Mouse (Mus musculus) megakaryocyte, embryonic 14.5 days (primary cell): Measurements from ENCODE around the gene Olfr603. TPM values are rescaled to one million over a fixed set of nuclear protein-coding genes. Genes with fewer than 3 reads are reported as not detected.
"Not testable (repeated sequence)": the region's sequence is repeated elsewhere in the genome, so short reads cannot be mapped to it uniquely, and the experiment has no call there.

Source experiments
- H3K27me3 ChIP-seq: replicated peaks from 2 replicates; pipeline ENCODE3; 2012; ENCODE audit warnings: inconsistent platforms
- H3K36me3 ChIP-seq: replicated peaks from 2 replicates; pipeline ENCODE3; 2012; ENCODE audit warnings: low read length, inconsistent platforms, mixed read lengths
- H3K4me1 ChIP-seq: 2 replicates; pipeline ENCODE4 v1.6.1; 2012; ENCODE audit warnings: inconsistent platforms
- H3K4me3 ChIP-seq: replicated peaks from 2 replicates; pipeline ENCODE3; 2012; ENCODE audit warnings: moderate library complexity, mild to moderate bottlenecking, inconsistent platforms
- H3K9me3 ChIP-seq: 2 replicates; pipeline ENCODE4 v1.6.1; 2012; ENCODE audit warnings: inconsistent platforms
- FLI1 ChIP-seq: IDR thresholded peaks from 2 replicates; pipeline ENCODE4 v1.6.1; 2012; ENCODE audit warnings: low read length, inconsistent platforms, mixed read lengths
- GATA1 ChIP-seq: IDR thresholded peaks from 3 replicates; pipeline ENCODE4 v1.6.1; 2012; ENCODE audit warnings: mixed read lengths, low read length, inconsistent platforms, borderline replicate concordance
- polyA plus RNA-seq: library from polyadenylated mRNA; stranded (reverse); fragments of >175 nt; gene quantifications from 2 replicates; pipeline ENCODE4 v1.2.3, GENCODE M21; 2012; ENCODE audit warnings: low replicate concordance; ENCODE audit not compliant: insufficient read depth

Olfr603 gene
- polyA plus RNA-seq: not detected in 2 replicates

DNA sequence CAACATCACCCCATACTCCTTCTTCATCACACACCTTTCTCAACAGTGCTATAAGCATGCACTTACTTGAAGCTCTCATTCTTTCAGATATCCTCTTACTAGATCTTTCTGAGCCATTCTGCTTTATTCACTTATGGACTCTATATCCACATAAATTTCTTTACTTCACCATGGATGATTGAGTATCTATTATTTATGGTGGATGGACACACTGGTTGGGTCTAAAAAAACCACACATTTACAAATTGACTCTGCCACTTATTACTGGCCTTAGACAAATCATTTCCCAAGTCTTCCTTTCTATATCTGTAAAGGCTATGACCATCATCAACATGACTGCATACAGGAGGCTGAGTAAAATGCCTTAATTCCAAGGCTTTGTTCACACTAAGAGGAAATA, at the start of gene Olfr603:
Gene Olfr603, minus strand, starts transcription at position 101 of the 400 bp plus-strand sequence.
- Histone ChIP-seq H3K4me1 (no peaks in the 10 kb centered on the region), H3K4me3 (no peak within 1 kb of the TSS), H3K36me3 (no peaks in the 10 kb centered on the region), H3K27me3 (no peaks in the 10 kb centered on the region), H3K9me3 (no peaks in the 10 kb centered on the region)
- TF ChIP-seq GATA1: no peak
- no peak for TF ChIP-seq FLI1

DNA sequence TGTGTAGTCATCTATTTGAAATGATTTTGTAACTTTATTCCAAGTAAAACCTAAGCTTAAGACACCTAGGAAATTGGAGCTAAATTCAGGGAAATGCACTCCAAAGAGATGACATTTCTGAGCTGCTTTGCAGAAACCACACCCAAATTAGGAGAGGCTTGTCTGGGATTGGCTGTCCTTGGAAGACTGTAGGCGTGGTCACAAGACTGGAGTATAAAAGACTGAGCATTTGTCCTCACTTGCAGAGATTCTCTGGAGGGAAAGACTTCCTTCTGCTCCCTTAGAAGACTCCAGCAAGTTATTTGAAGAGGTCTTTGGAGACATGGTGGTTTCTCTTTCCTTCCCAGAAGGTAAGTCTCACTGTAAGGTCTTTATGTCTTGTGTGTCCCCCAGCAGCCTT, 28.8 kb upstream of the Olfr603 start, which contains the start of gene Usp17lc:
Gene Usp17lc, plus strand, starts transcription at position 301 of the 400 bp plus-strand sequence.
- not testable (repeated sequence) for H3K36me3 ChIP-seq, H3K9me3 ChIP-seq, H3K27me3 ChIP-seq, H3K4me1 ChIP-seq, H3K4me3 ChIP-seq

DNA sequence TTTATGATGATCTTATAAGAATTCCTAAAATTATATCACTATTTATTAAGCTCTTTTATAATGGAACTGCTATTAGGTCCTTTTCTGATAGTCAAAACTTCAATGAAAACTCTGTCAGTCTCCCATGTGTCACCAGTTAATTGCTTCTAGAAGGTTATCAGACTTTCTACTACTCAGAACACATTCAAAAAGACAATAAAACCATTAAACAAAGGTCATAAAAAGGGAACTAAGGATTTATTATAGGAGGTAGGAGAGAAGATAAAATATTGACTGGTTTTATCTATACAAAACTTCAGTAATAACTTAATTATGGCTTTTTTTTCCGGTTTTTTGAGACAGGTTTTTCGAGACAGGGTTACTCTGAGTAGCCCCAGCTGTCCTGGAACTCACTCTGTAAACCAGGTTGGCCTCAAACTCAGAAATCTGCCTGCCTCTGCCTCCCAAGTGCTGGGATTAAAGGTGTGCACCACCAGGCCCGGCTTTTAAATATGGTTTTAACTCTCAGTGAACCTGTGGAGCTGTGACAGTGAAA, 20.6 kb upstream of the Olfr603 start:
- H3K36me3 ChIP-seq, H3K27me3 ChIP-seq, H3K4me3 ChIP-seq, H3K4me1 ChIP-seq, H3K9me3 ChIP-seq: not testable (repeated sequence)

DNA sequence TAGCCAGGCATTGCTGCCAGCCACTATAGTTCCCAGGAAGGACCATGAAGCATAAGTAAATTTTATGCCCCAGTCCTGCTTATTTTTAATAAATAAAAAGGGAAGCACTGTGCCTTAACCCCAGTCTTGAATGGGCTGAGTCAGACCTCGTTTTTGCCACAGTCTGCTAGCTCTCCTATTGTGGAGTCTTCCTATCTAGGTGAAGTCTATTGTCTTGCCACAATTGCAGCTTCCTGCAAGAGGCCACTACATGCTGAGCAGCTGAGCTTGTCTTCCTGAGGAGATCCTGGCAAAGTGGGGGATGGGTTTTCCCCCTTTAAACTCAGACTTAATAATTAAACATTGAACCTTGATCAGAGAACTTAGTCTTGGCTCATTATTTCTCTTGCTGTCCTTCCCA, 13.0 kb upstream of the Olfr603 start:
- Histone ChIP-seq H3K27me3 (no peaks in the 10 kb centered on the region), H3K4me3 (no peak overlapping the region), H3K9me3 (no peaks in the 10 kb centered on the region), H3K36me3 (no peaks in the 10 kb centered on the region), H3K4me1 (no peaks in the 10 kb centered on the region)
- TF ChIP-seq GATA1 (no peak), FLI1 (no peak)

DNA sequence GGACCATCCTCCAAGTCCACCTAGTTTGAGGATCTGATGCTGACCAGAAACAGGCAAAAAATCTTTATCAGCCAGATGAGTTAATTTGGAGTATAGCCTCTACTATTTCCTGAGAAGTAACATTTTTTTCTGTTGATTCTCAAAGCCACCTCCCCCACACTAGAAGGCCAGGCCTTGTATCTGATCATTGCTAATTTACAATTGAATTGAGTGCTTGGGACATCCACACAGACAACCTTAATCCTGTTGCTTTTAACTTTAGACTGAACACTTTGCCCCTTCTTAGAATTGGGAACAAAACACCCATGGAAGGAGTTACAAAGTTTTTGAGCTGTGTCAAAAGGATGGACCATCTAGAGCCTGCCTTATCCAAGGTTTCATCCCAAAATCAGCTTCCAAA, 11.8 kb upstream of the Olfr603 start:
- TF ChIP-seq GATA1: no peak
- TF ChIP-seq FLI1: no peak
- H3K36me3 ChIP-seq: no peaks in the 10 kb centered on the region
- H3K9me3 ChIP-seq: no peaks in the 10 kb centered on the region
- H3K27me3 ChIP-seq: no peaks in the 10 kb centered on the region
- no peaks in the 10 kb centered on the region for H3K4me1 ChIP-seq
- H3K4me3 ChIP-seq: no peak overlapping the region

DNA sequence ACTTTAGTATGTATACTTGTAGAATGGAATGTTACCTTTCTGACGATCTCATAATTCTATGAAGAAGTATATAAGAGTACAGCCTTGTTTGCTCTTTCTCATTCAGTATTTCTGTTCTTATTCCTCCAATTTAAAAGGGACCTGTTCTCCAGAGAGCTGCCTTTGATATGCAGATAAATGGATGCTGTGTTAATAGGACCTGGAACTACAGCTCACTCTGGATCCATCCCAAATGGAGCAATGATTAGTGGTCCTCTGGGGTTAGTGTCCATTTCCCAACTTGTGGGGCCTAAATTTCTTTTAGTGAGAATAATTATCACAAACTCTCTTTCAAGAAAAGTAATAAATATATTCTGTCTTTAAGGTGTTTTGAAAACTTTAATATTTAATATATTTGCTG, 23.4 kb downstream of the Olfr603 start, which contains the start of gene Olfr601:
Gene Olfr601, minus strand, starts transcription at position 101 of the 400 bp plus-strand sequence.
- peaks cover 9% of the 10 kb centered on the region; the same call in 1 of the 2 replicates for H3K9me3 ChIP-seq
- H3K4me1 ChIP-seq: no peaks in the 10 kb centered on the region
- no peaks in the 10 kb centered on the region for H3K36me3 ChIP-seq
- H3K4me3 ChIP-seq: no peak within 1 kb of the TSS
- H3K27me3 ChIP-seq: no peaks in the 10 kb centered on the region
- TF ChIP-seq FLI1: no peak
- TF ChIP-seq GATA1: no peak

DNA sequence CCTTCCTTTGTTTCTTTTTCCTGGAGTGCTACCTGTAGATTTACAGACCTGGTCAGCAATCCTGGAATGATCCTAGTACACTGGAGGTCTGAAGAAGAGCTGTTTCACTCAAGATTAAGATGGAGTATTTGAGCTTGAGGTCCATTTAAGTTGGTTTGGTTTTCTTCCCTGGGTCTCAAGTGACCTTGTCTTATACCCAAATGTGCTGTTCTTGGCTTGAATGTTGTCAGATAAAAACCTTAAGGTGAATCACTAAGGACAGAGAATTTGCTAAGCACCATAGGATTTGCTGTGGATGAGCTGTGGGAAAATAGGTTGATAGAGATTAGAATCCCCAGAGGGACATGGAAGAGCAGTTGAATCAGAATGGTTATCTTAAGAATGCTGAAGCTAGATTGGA, 36.4 kb downstream of the Olfr603 start, which contains the start of gene Olfr600:
Gene Olfr600, minus strand, starts transcription at position 101 of the 400 bp plus-strand sequence.
- H3K4me3 ChIP-seq: no peak within 1 kb of the TSS
- no peaks in the 10 kb centered on the region for H3K4me1 ChIP-seq
- H3K9me3 ChIP-seq: no peaks in the 10 kb centered on the region
- H3K27me3 ChIP-seq: no peaks in the 10 kb centered on the region
- TF ChIP-seq FLI1 (no peak), GATA1 (no peak)
- H3K36me3 ChIP-seq: no peaks in the 10 kb centered on the region

DNA sequence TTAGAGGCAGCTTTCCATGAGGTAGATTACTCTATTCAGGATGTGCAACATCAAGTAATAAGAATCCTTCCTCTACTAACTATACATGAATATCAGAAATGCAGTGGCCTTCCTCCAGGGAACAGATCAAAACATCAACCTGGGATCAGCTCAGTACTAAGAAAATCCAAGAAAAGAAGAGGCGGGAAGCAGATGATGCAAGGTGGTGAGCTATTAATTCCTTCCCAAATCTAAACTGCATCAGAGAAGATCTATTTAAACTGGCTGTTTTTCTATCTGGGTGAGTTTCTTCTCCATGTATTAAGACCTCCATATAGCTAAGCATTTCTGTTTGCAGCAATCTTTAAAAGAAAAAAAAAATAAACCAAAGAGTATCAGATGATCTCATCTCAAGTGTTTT, 50.4 kb downstream of the Olfr603 start, which contains the start of gene Olfr599:
Gene Olfr599, plus strand, starts transcription at position 301 of the 400 bp plus-strand sequence.
- Histone ChIP-seq H3K36me3 (no peaks in the 10 kb centered on the region), H3K9me3 (0 out of 2 replicates have a peak, but pooled peaks cover 4% of the 10 kb centered on the region), H3K4me1 (no peaks in the 10 kb centered on the region), H3K4me3 (no peak within 1 kb of the TSS), H3K27me3 (no peaks in the 10 kb centered on the region)
- TF ChIP-seq GATA1 (no peak), FLI1 (no peak)

Other genes starting within 250 kb of the Olfr603 start
- gene Olfr588-ps1, start 245.3 kb downstream of the Olfr603 start, polyA plus RNA-seq: not detected in 2 replicates
- gene Olfr589, start 229.8 kb downstream of the Olfr603 start, polyA plus RNA-seq: not detected in 2 replicates
- gene Olfr591, start 207.8 kb downstream of the Olfr603 start, polyA plus RNA-seq: 2.6 TPM in 1 of 2 replicates, not detected in the other
- not detected in 2 replicates for gene Olfr592, start 201.4 kb downstream of the Olfr603 start, polyA plus RNA-seq
- not detected in 2 replicates for gene Olfr593, start 174.3 kb downstream of the Olfr603 start, polyA plus RNA-seq
- not detected in 2 replicates for gene Olfr594, start 169.2 kb downstream of the Olfr603 start, polyA plus RNA-seq
- gene Usp17ld, start 133.7 kb downstream of the Olfr603 start, polyA plus RNA-seq: not detected in 2 replicates
- not detected in 2 replicates for gene Olfr596, start 80.5 kb downstream of the Olfr603 start, polyA plus RNA-seq
- gene Olfr597, start 69.9 kb downstream of the Olfr603 start, polyA plus RNA-seq: not detected in 2 replicates
- not detected in 2 replicates for gene Olfr598, start 62.6 kb downstream of the Olfr603 start, polyA plus RNA-seq
- not detected in 2 replicates for gene Olfr599, start 50.3 kb downstream of the Olfr603 start, polyA plus RNA-seq
- 4.6 TPM in 1 of 2 replicates, not detected in the other for gene Olfr600, start 36.5 kb downstream of the Olfr603 start, polyA plus RNA-seq
- gene Olfr601, start 23.5 kb downstream of the Olfr603 start, polyA plus RNA-seq: not detected in 2 replicates
- not detected in 2 replicates for gene Usp17lc, start 28.9 kb upstream of the Olfr603 start, polyA plus RNA-seq
- gene Olfr605, start 59.3 kb upstream of the Olfr603 start, polyA plus RNA-seq: not detected in 2 replicates
- gene Olfr606, start 62.9 kb upstream of the Olfr603 start, polyA plus RNA-seq: not detected in 2 replicates
- not detected in 2 replicates for gene Olfr607, start 78.0 kb upstream of the Olfr603 start, polyA plus RNA-seq
- not detected in 2 replicates for gene Olfr608, start 83.7 kb upstream of the Olfr603 start, polyA plus RNA-seq
- gene Olfr609, start 111.9 kb upstream of the Olfr603 start, polyA plus RNA-seq: not detected in 2 replicates
- not detected in 2 replicates for gene Olfr610, start 125.9 kb upstream of the Olfr603 start, polyA plus RNA-seq
- gene Olfr611, start 134.7 kb upstream of the Olfr603 start, polyA plus RNA-seq: not detected in 2 replicates
- not detected in 2 replicates for gene Olfr612, start 156.5 kb upstream of the Olfr603 start, polyA plus RNA-seq
- gene Olfr613, start 161.9 kb upstream of the Olfr603 start, polyA plus RNA-seq: not detected in 2 replicates
- gene Olfr615, start 169.9 kb upstream of the Olfr603 start, polyA plus RNA-seq: not detected in 2 replicates
- not detected in 2 replicates for gene Olfr616, start 183.0 kb upstream of the Olfr603 start, polyA plus RNA-seq
- gene Olfr617, start 186.9 kb upstream of the Olfr603 start, polyA plus RNA-seq: not detected in 2 replicates
- gene Olfr618, start 203.9 kb upstream of the Olfr603 start, polyA plus RNA-seq: not detected in 2 replicates
- gene Olfr619, start 214.4 kb upstream of the Olfr603 start, polyA plus RNA-seq: not detected in 2 replicates
- gene Olfr620, start 226.4 kb upstream of the Olfr603 start, polyA plus RNA-seq: not detected in 2 replicates